Mouse (Mus musculus) embryonic facial prominence, embryonic 13.5 days (tissue): Measurements from ENCODE around the gene Abhd5. TPM values are rescaled to one million over a fixed set of nuclear protein-coding genes. Genes with fewer than 3 reads are reported as not detected.

Source experiments
- ATAC-seq: fragments of 200-750 bp; cut with Nextera tagmentation; 2 replicates; pipeline ENCODE4 v1.8.0; 2017; ENCODE audit warnings: low read depth; ENCODE audit not compliant: insufficient number of reproducible peaks, insufficient read depth, low FRiP score, low TSS enrichment
- H3K27ac ChIP-seq: fragments of 300-500 bp; sonication (generic); 2 replicates; pipeline ENCODE4 v1.5.1; 2015; ENCODE audit warnings: moderate library complexity, mild to moderate bottlenecking, inconsistent platforms
- H3K27me3 ChIP-seq: fragments of 300-500 bp; sonication (generic); 2 replicates; pipeline ENCODE4 v1.6.1; 2015; ENCODE audit warnings: mild to moderate bottlenecking, inconsistent platforms
- H3K36me3 ChIP-seq: fragments of 300-500 bp; sonication (generic); 2 replicates; pipeline ENCODE4 v1.6.1; 2015; ENCODE audit warnings: mild to moderate bottlenecking, inconsistent platforms
- H3K4me1 ChIP-seq: fragments of 300-500 bp; sonication (generic); 2 replicates; pipeline ENCODE4 v1.6.1; 2015; ENCODE audit warnings: inconsistent platforms
- H3K4me2 ChIP-seq: fragments of 300-500 bp; sonication (generic); 2 replicates; pipeline ENCODE4 v1.6.1; 2015; ENCODE audit warnings: moderate library complexity, mild to moderate bottlenecking, inconsistent platforms
- H3K4me3 ChIP-seq: fragments of 300-500 bp; sonication (generic); 2 replicates; pipeline ENCODE4 v1.5.1; 2015; ENCODE audit warnings: mild to moderate bottlenecking, inconsistent platforms
- H3K9ac ChIP-seq: fragments of 300-500 bp; sonication (generic); 2 replicates; pipeline ENCODE4 v1.6.1; 2015; ENCODE audit warnings: mild to moderate bottlenecking, inconsistent platforms
- H3K9me3 ChIP-seq: fragments of 300-500 bp; sonication (generic); 2 replicates; pipeline ENCODE4 v1.6.1; 2016; ENCODE audit warnings: inconsistent platforms
- WGBS: fragments of 180-500 bp; shearing (Covaris S2); methylation state at CpG from one replicate; pipeline ENCODE4 v1.1.7; 2015; ENCODE audit warnings: mixed read lengths; 5-methylcytosine and 5-hydroxymethylcytosine counted together
- polyA plus RNA-seq: library from polyadenylated mRNA; unstranded; fragments of >200 nt; fragmentation: Nextera tagmentation; extraction: Ambion mirVana; gene quantifications from 2 replicates; pipeline ENCODE4 v1.2.1, GENCODE M21; 2015

The Abhd5 gene
- polyA plus RNA-seq, 1 experiment from 2014 or later, result 33.4 TPM

- Histone ChIP-seq H3K4me1 (peaks cover 15% of the 10 kb centered on the region; the same call in 1 of the 2 replicates), H3K27ac (0 out of 2 replicates have a peak overlapping the region, but pooled peaks have one; percentile 62), H3K4me2 (peak overlapping the region; percentile 67), H3K36me3 (no peaks in the 10 kb centered on the region), H3K27me3 (no peaks in the 10 kb centered on the region), H3K9me3 (no peaks in the 10 kb centered on the region), H3K9ac (peak overlapping the region; percentile 89; the same call in 1 of the 2 replicates), H3K4me3 (no peak overlapping the region; the same call in 1 of the 2 replicates)
- 74% methylated on average over 7 of the region's 7 CpGs for WGBS
- no peak for ATAC-seq
Observed at GRCm38 (mm10) chr9:122350396-122351130, 845 bp upstream of the Abhd5 start.

GRCm38 (mm10) chr9:122352025-122352392 lies 601 bp downstream of the Abhd5 start:
- H3K4me1 ChIP-seq, result peaks cover 15% of the 10 kb centered on the region; the same call in 1 of the 2 replicates
- no peak; the same call in 1 of the 2 replicates for ATAC-seq
- no peaks in the 10 kb centered on the region for H3K9me3 ChIP-seq
- H3K4me2 ChIP-seq, result peak overlapping the region; percentile 67
- peak overlapping the region; percentile 62 for H3K27ac ChIP-seq
- peak overlapping the region; percentile 77 for H3K4me3 ChIP-seq
- no peaks in the 10 kb centered on the region for H3K27me3 ChIP-seq
- no peaks in the 10 kb centered on the region for H3K36me3 ChIP-seq
- WGBS, result 1% methylated on average over 30 of the region's 30 CpGs
- H3K9ac ChIP-seq, result peak overlapping the region; percentile 89

- H3K27me3 ChIP-seq, result no peaks in the 10 kb centered on the region
- H3K9me3 ChIP-seq, result no peaks in the 10 kb centered on the region
- no peak overlapping the region for H3K9ac ChIP-seq
- no peak overlapping the region for H3K27ac ChIP-seq
- 0 out of 2 replicates have a peak overlapping the region, but pooled peaks have one; percentile 67 for H3K4me2 ChIP-seq
- H3K4me1 ChIP-seq, result peaks cover 15% of the 10 kb centered on the region; the same call in 1 of the 2 replicates
- 86% methylated on average over 4 of the region's 4 CpGs for WGBS
- no peak for ATAC-seq
- H3K36me3 ChIP-seq, result no peaks in the 10 kb centered on the region
- H3K4me3 ChIP-seq, result no peak overlapping the region
Observed at GRCm38 (mm10) chr9:122352911-122353310, 1.5 kb downstream of the Abhd5 start.

- 89% methylated on average over 3 of the region's 3 CpGs for WGBS
- Histone ChIP-seq H3K27ac (no peak overlapping the region), H3K27me3 (no peaks in the 10 kb centered on the region)
Observed at GRCm38 (mm10) chr9:122354240-122354639, 2.8 kb downstream of the Abhd5 start.

GRCm38 (mm10) chr9:122357073-122357472 lies 5.7 kb downstream of the Abhd5 start:
- H3K4me1 ChIP-seq, result peaks cover 15% of the 10 kb centered on the region; the same call in 1 of the 2 replicates

More at GRCm38 (mm10) chr9:122354240-122354639, 2.8 kb downstream of the Abhd5 start:
- ATAC-seq, result no peak
- H3K4me3 ChIP-seq, result no peak overlapping the region
- H3K9me3 ChIP-seq, result no peaks in the 10 kb centered on the region
- H3K9ac ChIP-seq, result no peak overlapping the region
- no peak overlapping the region for H3K4me2 ChIP-seq
- H3K36me3 ChIP-seq, result no peaks in the 10 kb centered on the region
- peaks cover 15% of the 10 kb centered on the region; the same call in 1 of the 2 replicates for H3K4me1 ChIP-seq

GRCm38 (mm10) chr9:122357626-122358025 lies 6.2 kb downstream of the Abhd5 start:
- 78% methylated on average over 1 of the region's 1 CpGs for WGBS
- ATAC-seq, result no peak
- Histone ChIP-seq H3K9me3 (no peaks in the 10 kb centered on the region), H3K27ac (no peak overlapping the region), H3K27me3 (no peaks in the 10 kb centered on the region), H3K4me2 (no peak overlapping the region), H3K9ac (no peak overlapping the region), H3K36me3 (no peaks in the 10 kb centered on the region), H3K4me3 (no peak overlapping the region), H3K4me1 (peaks cover 14% of the 10 kb centered on the region; the same call in 1 of the 2 replicates)

More at GRCm38 (mm10) chr9:122357073-122357472, 5.7 kb downstream of the Abhd5 start:
- H3K27me3 ChIP-seq, result no peaks in the 10 kb centered on the region
- no peaks in the 10 kb centered on the region for H3K9me3 ChIP-seq
- no peak for ATAC-seq
- no peak overlapping the region for H3K4me3 ChIP-seq
- WGBS, result 77% methylated on average over 1 of the region's 1 CpGs
- no peak overlapping the region for H3K27ac ChIP-seq
- H3K9ac ChIP-seq, result no peak overlapping the region
- H3K36me3 ChIP-seq, result no peaks in the 10 kb centered on the region
- H3K4me2 ChIP-seq, result no peak overlapping the region

GRCm38 (mm10) chr9:122364171-122364570 lies 12.8 kb downstream of the Abhd5 start:
- H3K36me3 ChIP-seq, result peaks cover 7% of the 10 kb centered on the region; the same call in 1 of the 2 replicates
- H3K27ac ChIP-seq, result no peak overlapping the region
- no peak overlapping the region for H3K9ac ChIP-seq
- peaks cover 7% of the 10 kb centered on the region for H3K4me1 ChIP-seq
- WGBS, result 51% methylated on average over 1 of the region's 1 CpGs
- no peaks in the 10 kb centered on the region for H3K27me3 ChIP-seq
- no peak overlapping the region for H3K4me2 ChIP-seq
- H3K4me3 ChIP-seq, result no peak overlapping the region
- ATAC-seq, result no peak
- H3K9me3 ChIP-seq, result no peaks in the 10 kb centered on the region

- Histone ChIP-seq H3K9ac (no peak overlapping the region), H3K27me3 (no peaks in the 10 kb centered on the region), H3K4me3 (no peak overlapping the region), H3K4me1 (peaks cover 5% of the 10 kb centered on the region; the same call in 1 of the 2 replicates), H3K4me2 (no peak overlapping the region), H3K27ac (no peak overlapping the region), H3K9me3 (no peaks in the 10 kb centered on the region), H3K36me3 (peaks cover 7% of the 10 kb centered on the region; the same call in 1 of the 2 replicates)
- no peak for ATAC-seq
- whole genome bisulfite sequencing, result 98% methylated on average over 6 of the region's 6 CpGs
Observed at GRCm38 (mm10) chr9:122370292-122370794, 18.9 kb downstream of the Abhd5 start.

GRCm38 (mm10) chr9:122372506-122372905 lies 21.1 kb downstream of the Abhd5 start:
- H3K27ac ChIP-seq, result peak overlapping the region; percentile 44; the same call in 1 of the 2 replicates
- no peak for ATAC-seq

GRCm38 (mm10) chr9:122372991-122373390 lies 21.6 kb downstream of the Abhd5 start:
- WGBS, result 83% methylated on average over 1 of the region's 1 CpGs
- Histone ChIP-seq H3K4me1 (peaks cover 5% of the 10 kb centered on the region; the same call in 1 of the 2 replicates), H3K9me3 (no peaks in the 10 kb centered on the region), H3K4me3 (no peak overlapping the region), H3K27me3 (no peaks in the 10 kb centered on the region), H3K36me3 (peaks cover 3% of the 10 kb centered on the region), H3K4me2 (no peak overlapping the region), H3K9ac (no peak overlapping the region), H3K27ac (no peak overlapping the region)
- no peak for ATAC-seq

More at GRCm38 (mm10) chr9:122372506-122372905, 21.1 kb downstream of the Abhd5 start:
- Histone ChIP-seq H3K4me2 (no peak overlapping the region), H3K9ac (no peak overlapping the region), H3K27me3 (no peaks in the 10 kb centered on the region), H3K4me1 (peaks cover 5% of the 10 kb centered on the region; the same call in 1 of the 2 replicates), H3K4me3 (no peak overlapping the region), H3K9me3 (no peaks in the 10 kb centered on the region), H3K36me3 (peaks cover 7% of the 10 kb centered on the region; the same call in 1 of the 2 replicates)
- WGBS, result 28% methylated on average over 4 of the region's 4 CpGs

- Histone ChIP-seq H3K9me3 (no peaks in the 10 kb centered on the region), H3K9ac (no peak overlapping the region), H3K4me1 (no peaks in the 10 kb centered on the region), H3K27ac (no peak overlapping the region), H3K4me2 (no peak overlapping the region), H3K27me3 (no peaks in the 10 kb centered on the region), H3K36me3 (peaks cover 29% of the 10 kb centered on the region), H3K4me3 (no peak overlapping the region)
- ATAC-seq, result no peak
- 88% methylated on average over 6 of the region's 6 CpGs for WGBS
Observed at GRCm38 (mm10) chr9:122378986-122379385, 27.6 kb downstream of the Abhd5 start.
